Comparison of ENCODE assay signal across 8 mouse cellular contexts in the genomic region with DNA sequence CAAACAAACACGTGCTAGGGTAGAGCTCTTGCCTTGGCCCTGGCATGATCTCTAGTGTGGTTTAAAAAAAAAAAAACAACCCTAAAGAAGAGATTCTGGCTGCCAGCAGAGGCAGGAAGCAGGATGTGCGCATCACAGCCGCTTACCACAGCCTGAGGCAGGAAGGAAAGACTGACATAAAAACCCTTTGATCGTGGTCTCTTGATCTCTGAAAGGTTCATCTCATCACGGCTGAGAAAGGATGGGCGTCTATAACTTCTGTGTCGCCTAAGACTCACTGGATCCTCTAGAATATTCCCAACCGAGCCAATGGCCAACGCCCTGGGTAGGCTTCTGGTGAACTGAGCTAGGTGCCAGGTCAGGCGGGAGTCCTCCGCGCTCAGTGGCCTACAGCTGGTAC. TPM values are rescaled to one million over a fixed set of nuclear protein-coding genes. Genes with fewer than 3 reads are reported as not detected.
DNase-seq lines count a peak whose midpoint lies in the region; ATAC-seq and TF ChIP-seq lines count a peak whose summit lies in the region.
"Had no signal": no experiment of that assay in that cellular context is flagged by ENCODE, and none has a peak within 500 bp of the region (broad histone marks: within the 10 kb centered on the region; RNA-seq: fewer than 3 reads in every experiment).

No protein-coding gene starts in this region.

- intact Hi-C loops in left cerebral cortex, postnatal 14 days (cut with DNase I) = no loop called here

- H3K4me3 ChIP-seq in liver, postnatal 0 days (ENCODE audit: low read depth, low read length) = no peak overlapping the region
- no peak overlapping the region for H3K4me3 ChIP-seq in liver, embryonic 12.5 days
- H3K4me3 ChIP-seq: heart, adult 2 months had no signal

- H3K9me3 ChIP-seq in liver, postnatal 0 days (ENCODE audit: low read length) = no peaks in the 10 kb centered on the region
- H3K9me3 ChIP-seq in liver, embryonic 12.5 days (replicated peaks) = no peaks in the 10 kb centered on the region

- H3K27me3 ChIP-seq in liver, postnatal 0 days (ENCODE audit: insufficient read depth, low read length) = no peaks in the 10 kb centered on the region
- no peaks in the 10 kb centered on the region for H3K27me3 ChIP-seq in liver, embryonic 12.5 days (replicated peaks)

- no peak for DNase-seq in liver, postnatal 0 days
- DNase-seq in kidney, adult 8-10 months = peak; percentile 30
- DNase-seq in naive thymus-derived CD4-positive, alpha-beta T cell, adult 2 months (ENCODE audit: low read depth) = peak; percentile 93
- DNase-seq in thymus, postnatal 4 days = peak; percentile 76
- DNase-seq in left cerebral cortex, postnatal 14 days (ENCODE audit: low spot score in 2 of 2) = no peak
- DNase-seq in layer of hippocampus, postnatal 25 days (ENCODE audit: extremely low spot score in 1 of 2, low spot score in 1 of 2) = no peak

- WGBS in liver, postnatal 0 days (ENCODE audit: insufficient replicate concordance) = 46% methylated on average over 12 of the region's 12 CpGs
- WGBS in liver, embryonic 12.5 days (ENCODE audit: insufficient replicate concordance) = 42% methylated on average over 12 of the region's 12 CpGs

- TF ChIP-seq EP300 in liver, postnatal 0 days (IDR thresholded peaks at IDR 0.05; ENCODE audit: low read depth) = no peak

- peak; percentile 11; the same call in 1 of the 2 replicates for ATAC-seq in liver, postnatal 0 days
- no peak for ATAC-seq in liver, embryonic 12.5 days

- H3K4me2 ChIP-seq in liver, postnatal 0 days (ENCODE audit: low read depth, low read length) = no peak overlapping the region
- H3K4me2 ChIP-seq in liver, embryonic 12.5 days = no peak overlapping the region

- peaks cover 2% of the 10 kb centered on the region; the same call in 1 of the 2 replicates for H3K4me1 ChIP-seq in liver, postnatal 0 days (ENCODE audit: insufficient read depth)
- H3K4me1 ChIP-seq in liver, embryonic 12.5 days = no peaks in the 10 kb centered on the region

- TF ChIP-seq CTCF in liver, postnatal 0 days (IDR thresholded peaks at IDR 0.05; ENCODE audit: low read depth) = no peak

- peak overlapping the region; percentile 26 for H3K27ac ChIP-seq in liver, postnatal 0 days (ENCODE audit: low read depth)
- no peak overlapping the region for H3K27ac ChIP-seq in liver, embryonic 12.5 days
- H3K27ac ChIP-seq: heart, adult 2 months had no signal

- no peaks in the 10 kb centered on the region for H3K36me3 ChIP-seq in liver, postnatal 0 days (replicated peaks; ENCODE audit: insufficient read depth, low read length)
- H3K36me3 ChIP-seq in liver, embryonic 12.5 days = no peaks in the 10 kb centered on the region

- no peak overlapping the region for H3K9ac ChIP-seq in liver, postnatal 0 days (replicated peaks)
- no peak overlapping the region for H3K9ac ChIP-seq in liver, embryonic 12.5 days

RNA-seq across cellular contexts. Expression of a gene that starts 25.1 kb away (rescaled TPM):
- 4.0 and 4.8 TPM in 2 replicates for polyA plus RNA-seq in liver, postnatal 0 days (2015; fragmentation: Nextera tagmentation; extraction: Ambion mirVana)
- 9.0 and 9.1 TPM in 2 replicates for polyA plus RNA-seq in liver, embryonic 12.5 days (2016; fragmentation: Nextera tagmentation; extraction: Ambion mirVana)
- total RNA-seq in left cerebral cortex, postnatal 14 days (2021) = 10 to 100 TPM; 27.6 to 32.5 TPM
- total RNA-seq in layer of hippocampus, postnatal 25 days (2021) = 10 to 100 TPM in 1 of 2 experiments, 1 to 10 TPM in 1; 8.8 to 10.6 TPM

Comparison
In these comparisons a context has a peak if more than half of its experiments do, and no peak if none do; other contexts are left out.
1. DNase-seq: peak in kidney, adult 8-10 months (2 of 2), naive thymus-derived CD4-positive, alpha-beta T cell, adult 2 months (single experiment) and thymus, postnatal 4 days (single experiment); none in liver, postnatal 0 days (single experiment), left cerebral cortex, postnatal 14 days (0 of 2) and layer of hippocampus, postnatal 25 days (0 of 2).